Mouse (Mus musculus) neural tube, embryonic 10.5 days (tissue): Measurements from ENCODE around the gene Lrrn2.
A peak's percentile ranks its signal among the peaks of the same experiment; 100 is the strongest.

ENCODE experiments used
- DNase-seq: peaks from one replicate; pipeline ENCODE4 v3.0.0-alpha.2; 2017; ENCODE audit warnings: low spot score; ENCODE audit errors: extremely low spot score

Gene Lrrn2

GRCm38 (mm10) chr1:132880161-132881005 lies at the start of gene Lrrn2:
Lrrn2 (plus strand) TSS chr1:132880273.
- peak; percentile 77 for DNase-seq

GRCm38 (mm10) chr1:132831963-132832362 lies 48.1 kb upstream of the Lrrn2 start:
- DNase-seq = no peak

DNA sequence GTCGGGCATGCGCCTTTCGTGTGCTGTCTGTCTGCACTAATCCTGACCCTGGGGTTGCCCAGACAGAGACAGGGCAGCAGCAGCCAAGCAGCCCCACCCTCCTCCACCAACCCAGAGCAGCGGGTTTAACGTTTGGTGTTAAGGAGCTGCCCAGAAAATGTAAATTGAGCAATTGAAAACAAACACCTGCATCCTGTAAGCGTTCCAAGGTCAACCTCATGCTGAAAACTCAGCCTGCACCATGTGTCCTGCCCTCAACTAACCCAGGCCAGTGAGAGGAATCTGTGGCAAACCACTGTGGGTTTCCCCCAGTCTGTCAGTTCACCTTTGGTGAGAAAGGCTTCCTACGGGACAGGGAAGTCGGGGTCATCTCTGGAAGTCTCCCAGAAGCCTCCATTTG lies 46.0 kb upstream of the Lrrn2 start:
- DNase-seq = no peak

DNA sequence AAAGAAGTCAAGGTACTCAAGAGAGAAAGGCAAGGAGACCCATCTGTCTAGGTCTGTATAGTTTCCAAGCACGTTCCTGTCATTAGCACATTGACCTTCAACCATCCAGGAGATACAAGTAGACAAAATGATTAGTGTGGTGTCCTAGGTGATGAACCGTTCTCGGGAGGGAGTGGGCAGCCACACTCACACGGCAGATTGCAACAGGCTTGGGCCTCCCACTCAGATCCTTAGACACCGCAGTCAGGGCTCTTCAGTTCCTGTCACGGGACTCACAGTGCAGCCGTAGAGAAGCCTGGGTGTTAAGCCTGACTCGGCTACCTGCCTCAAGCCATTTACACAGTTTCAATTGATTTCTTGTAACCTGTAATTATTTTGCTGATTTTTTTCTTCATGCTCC lies 43.2 kb upstream of the Lrrn2 start:
- DNase-seq = no peak

DNA sequence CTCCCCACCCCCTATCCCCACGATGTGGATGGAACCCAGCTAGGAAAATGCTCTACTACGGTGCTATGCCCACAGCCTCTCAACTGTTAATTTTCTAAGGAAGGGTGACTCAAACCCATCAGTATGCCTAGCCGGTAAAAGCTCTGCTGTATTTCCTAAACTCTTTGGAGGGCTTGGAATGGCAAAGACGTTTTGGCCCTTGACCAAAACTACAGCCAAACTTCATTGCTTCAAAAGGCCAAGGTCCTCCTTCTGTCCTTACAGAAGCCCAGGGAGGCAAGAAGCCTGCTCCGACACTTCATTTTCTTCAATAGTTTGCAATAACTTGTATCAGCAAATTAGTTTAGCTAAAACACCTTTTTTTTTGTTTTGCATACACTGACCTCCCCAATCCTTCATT lies 42.4 kb upstream of the Lrrn2 start:
- no peak for DNase-seq

GRCm38 (mm10) chr1:132838371-132838770 lies 41.7 kb upstream of the Lrrn2 start:
- DNase-seq = no peak

GRCm38 (mm10) chr1:132843612-132844011 lies 36.5 kb upstream of the Lrrn2 start:
- no peak for DNase-seq

- DNase-seq = no peak
These were observed 35.8 kb upstream of the Lrrn2 start for GRCm38 (mm10) chr1:132844088-132844804.

DNA sequence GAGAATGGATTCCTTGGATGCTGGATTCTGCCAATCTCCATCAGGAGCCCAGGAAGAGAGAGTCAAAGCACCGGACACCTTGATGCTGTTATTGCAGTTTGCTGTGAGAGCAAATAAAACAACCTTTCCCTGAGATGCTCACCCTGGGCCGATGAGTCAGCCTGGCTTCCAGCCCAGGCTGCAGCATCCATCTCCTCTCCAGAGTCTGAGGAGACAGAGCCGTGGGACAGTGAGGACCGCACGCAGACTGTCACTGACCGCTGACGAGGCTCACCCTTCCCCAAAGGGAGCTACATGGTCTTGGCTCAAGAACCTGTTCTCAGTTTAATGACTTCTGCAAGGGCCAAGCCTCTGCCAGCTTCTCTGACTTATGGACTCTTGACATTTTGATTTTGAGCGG lies 34.3 kb upstream of the Lrrn2 start:
- DNase-seq = no peak

GRCm38 (mm10) chr1:132850809-132851208 lies 29.3 kb upstream of the Lrrn2 start:
- DNase-seq = no peak

DNA sequence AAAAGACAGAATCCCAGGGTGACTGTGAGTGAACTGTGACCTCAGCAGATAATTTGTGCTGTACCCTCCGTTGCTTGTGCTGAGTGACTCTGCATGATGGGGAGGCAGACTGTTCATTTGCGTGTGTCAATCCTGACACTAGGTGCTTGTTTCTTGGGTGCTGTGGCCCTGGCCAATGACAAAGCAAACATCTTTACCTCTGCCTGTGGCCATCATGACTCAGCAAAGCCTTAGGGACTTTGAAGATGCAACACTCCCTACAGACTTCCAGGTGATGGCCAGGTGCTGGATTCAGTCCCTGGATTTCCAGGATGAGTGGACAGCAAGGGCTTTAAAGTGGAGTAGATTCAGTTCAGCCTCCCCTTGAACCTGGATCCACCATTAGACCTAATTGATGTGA lies 28.8 kb upstream of the Lrrn2 start:
- DNase-seq = no peak

- DNase-seq = no peak
These were observed 28.3 kb upstream of the Lrrn2 start for GRCm38 (mm10) chr1:132851771-132852170.

GRCm38 (mm10) chr1:132853312-132853711 lies 26.8 kb upstream of the Lrrn2 start:
- peak; percentile 31 for DNase-seq

DNA sequence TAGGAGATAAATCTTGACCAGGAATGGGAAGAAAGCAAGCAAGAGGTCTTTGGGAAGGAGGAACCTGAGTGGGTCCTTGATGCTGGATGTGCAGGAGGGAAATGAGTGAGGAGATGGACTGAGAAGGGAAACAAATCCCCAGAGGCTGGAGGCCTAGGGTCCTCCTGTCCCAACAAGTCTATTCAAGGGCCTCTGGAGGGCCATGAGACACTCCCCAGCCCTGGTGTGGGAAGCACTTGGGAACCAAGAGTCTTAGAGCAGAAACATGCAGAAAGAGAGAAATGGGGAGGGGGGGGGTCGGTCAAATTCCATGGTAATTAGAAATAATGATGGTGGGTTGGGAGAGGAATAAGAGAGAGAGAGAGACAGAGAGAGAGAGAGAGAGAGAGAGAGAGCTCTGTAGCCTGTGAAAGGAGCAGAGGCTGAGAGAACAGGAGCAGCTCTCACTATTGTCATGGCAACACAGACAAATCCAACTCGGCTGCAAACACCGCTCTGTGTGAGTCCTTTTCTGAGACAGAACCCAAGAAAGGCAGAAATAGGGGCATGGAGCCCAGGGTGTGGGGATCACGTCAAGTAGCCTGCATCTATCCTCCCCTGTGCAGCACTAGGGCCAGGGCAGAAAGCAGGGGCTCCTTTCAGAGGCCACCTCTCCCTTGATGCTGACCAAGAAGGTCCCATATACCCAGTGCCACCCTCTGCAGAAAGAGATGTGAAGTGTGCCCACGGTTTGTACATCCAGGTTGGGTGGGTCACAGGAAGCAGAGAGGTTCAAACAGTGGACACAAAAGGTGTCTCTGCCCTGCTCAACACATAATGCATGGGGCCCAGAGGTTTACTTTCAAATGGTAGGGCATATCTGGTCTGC lies 21.3 kb upstream of the Lrrn2 start:
- no peak for DNase-seq

- no peak for DNase-seq
These were observed 15.9 kb upstream of the Lrrn2 start for GRCm38 (mm10) chr1:132864220-132864619.

DNA sequence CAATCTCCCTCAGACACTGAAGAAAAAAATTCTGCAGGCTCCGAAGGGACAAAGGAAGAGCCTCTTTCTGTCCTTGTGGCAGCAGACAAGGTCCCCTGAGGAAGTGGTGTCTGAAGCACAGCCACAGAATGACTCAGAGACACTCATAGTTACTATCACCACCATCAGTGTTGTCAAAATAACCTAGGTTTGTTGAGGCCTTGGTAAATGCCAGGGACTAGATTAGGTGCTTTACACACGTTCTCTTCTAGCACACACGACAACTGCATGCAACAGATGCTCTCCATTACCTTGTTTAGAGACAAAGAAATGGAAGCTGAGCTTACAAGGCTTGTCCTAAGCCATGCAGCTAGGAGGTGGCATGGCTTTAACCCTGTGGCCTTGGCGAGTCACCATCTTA lies 14.5 kb upstream of the Lrrn2 start:
- no peak for DNase-seq

- no peak for DNase-seq
These were observed 9.7 kb upstream of the Lrrn2 start for GRCm38 (mm10) chr1:132870327-132870726.

DNA sequence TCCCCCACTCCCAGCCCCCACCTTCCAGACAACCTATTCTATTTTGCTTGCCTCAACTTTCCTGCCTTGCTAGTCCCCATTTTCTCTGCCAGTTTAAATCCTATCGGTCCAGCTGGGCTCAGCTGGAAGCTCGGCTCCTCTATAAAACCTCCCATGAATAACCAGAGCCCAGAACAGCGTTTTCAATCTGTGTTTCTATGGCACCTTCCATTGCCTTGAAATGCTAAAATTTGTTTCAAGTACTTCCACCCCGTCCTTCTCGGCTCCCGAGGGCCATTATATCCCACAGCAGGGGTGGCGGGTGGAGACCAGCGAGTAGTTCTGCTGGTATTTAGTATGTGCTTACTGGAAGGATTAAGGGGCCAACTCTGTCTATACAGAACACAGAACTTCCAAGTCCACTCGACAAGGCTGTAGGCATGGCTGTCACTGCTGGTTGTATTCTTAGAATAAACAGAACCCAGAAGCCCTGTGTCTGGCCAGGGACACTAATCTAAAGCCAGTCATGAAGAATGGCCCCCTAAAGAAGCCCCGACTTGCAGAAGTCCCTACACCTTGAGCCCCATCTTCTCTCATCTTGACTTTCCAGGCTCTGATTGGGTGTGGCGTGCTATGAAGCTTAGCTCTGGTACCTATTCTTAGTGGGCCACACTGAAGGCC lies 992 bp upstream of the Lrrn2 start:
- no peak for DNase-seq

GRCm38 (mm10) chr1:132879801-132880160 lies 292 bp upstream of the Lrrn2 start:
- DNase-seq = peak; percentile 24

DNA sequence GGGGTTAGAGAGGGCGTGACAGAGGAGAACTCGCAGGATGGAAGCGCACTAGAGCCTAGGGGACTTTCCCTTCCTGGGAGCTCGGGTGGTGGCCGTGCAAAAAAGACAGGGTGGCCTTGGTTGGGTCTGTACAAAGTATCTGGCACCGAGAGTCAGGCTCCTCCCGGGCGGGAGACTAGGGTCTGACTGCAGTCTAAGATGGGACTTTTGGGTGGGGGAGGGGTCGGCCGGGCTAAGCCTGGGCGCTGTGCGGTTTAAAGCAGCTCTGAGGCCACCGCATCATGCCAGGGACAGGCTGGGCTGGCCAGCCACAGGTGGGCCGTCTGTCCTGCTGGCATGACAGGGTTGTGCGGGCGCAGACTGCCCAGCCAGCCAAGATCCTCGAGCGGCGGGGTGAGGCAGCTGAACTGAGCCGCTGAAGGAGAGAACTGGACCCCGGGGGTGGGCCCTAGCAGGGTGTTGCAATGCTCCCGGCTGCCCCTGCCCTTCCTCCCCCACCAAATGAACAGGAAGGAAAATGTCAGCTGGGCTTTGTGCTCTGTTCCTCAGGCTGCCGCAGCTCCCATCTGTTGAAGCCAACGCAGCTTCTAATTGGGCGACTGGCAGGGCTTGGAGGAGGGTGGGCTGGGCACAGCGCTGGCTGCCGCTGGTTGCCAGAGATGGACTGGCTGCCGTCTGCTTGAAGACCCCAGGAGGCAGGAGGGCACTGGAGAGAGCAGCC lies 1.1 kb downstream of the Lrrn2 start:
- peak; percentile 62 for DNase-seq

- no peak for DNase-seq
These were observed 1.8 kb downstream of the Lrrn2 start for GRCm38 (mm10) chr1:132881836-132882235.
